Mouse (Mus musculus): ENCODE results near the gene Gm20708. TPM values are rescaled to one million over a fixed set of nuclear protein-coding genes. Genes with fewer than 3 reads are reported as not detected.
"Not testable (repeated sequence)": the region's sequence is repeated elsewhere in the genome, so short reads cannot be mapped to it uniquely, and the experiment has no call there.

Gm20708 gene
- polyA plus RNA-seq, 1 experiment from 2014 or later, result 1.2 TPM

DNA sequence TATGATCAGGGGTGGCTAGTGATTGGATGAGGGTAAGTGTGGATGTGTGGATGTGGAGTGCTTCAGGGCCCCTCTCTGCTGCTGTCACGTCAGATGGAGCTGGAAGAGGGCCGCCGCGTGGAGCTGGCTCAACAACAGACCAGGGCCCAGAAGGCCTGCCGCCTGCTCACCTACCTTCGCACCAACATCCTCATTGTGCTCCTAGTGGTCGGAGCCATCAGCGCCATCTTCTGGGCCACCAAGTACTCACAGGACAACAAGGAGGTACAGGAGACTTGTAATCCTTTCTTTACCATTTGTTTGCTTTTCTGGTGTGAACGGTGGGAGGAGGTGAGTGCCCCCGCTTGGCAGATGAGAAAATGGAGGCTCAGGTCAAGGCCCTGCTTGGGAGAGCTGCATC is 23.2 kb upstream of the Gm20708 start:
- no peak; the same call in 1 of the 2 replicates for ATAC-seq (ENCODE audit: low read depth)
- no peak overlapping the region for H3K9ac ChIP-seq (replicated peaks; ENCODE audit: low read depth, low read length)
- peaks cover 12% of the 10 kb centered on the region; the same call in 1 of the 2 replicates for H3K4me1 ChIP-seq (ENCODE audit: control insufficient read depth, insufficient read depth, low read length)
- H3K4me2 ChIP-seq (ENCODE audit: low read depth, low read length), result no peak overlapping the region
- H3K9me3 ChIP-seq (ENCODE audit: control insufficient read depth, low read length), result no peaks in the 10 kb centered on the region
- 13% methylated on average over 10 of the region's 10 CpGs for WGBS
- H3K36me3 ChIP-seq (ENCODE audit: control insufficient read depth, insufficient read depth, low read length), result no peaks in the 10 kb centered on the region
- H3K27ac ChIP-seq (ENCODE audit: low read depth, low read length), result no peak overlapping the region
- no peaks in the 10 kb centered on the region; the same call in 1 of the 2 replicates for H3K27me3 ChIP-seq (ENCODE audit: control insufficient read depth, insufficient read depth, low read length)
- no peak overlapping the region for H3K4me3 ChIP-seq (ENCODE audit: low read depth, low read length)

DNA sequence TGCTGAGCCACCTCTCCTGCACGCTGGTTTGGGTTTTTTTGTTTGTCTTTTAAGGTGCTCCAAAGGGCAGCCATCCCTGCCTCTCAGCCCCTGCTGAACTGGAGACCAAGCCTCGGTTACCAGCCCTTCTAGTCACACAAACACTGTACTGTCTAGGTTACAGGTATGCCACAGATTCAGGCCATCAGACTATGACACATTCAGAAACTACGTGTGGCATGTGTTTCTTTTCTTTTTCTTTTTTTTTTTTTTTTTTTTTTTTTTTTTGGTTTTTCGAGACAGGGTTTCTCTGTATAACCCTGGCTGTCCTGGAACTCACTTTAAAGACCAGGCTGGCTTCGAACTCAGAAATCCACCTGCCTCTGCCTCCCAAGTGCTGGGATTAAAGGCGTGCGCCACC is 21.0 kb upstream of the Gm20708 start:
- H3K36me3 ChIP-seq (ENCODE audit: control insufficient read depth, insufficient read depth, low read length); H3K4me2 ChIP-seq (ENCODE audit: low read depth, low read length); ATAC-seq (ENCODE audit: low read depth); H3K4me3 ChIP-seq (ENCODE audit: low read depth, low read length); H3K27me3 ChIP-seq (ENCODE audit: control insufficient read depth, insufficient read depth, low read length); H3K9me3 ChIP-seq (ENCODE audit: control insufficient read depth, low read length); H3K27ac ChIP-seq (ENCODE audit: low read depth, low read length); H3K4me1 ChIP-seq (ENCODE audit: control insufficient read depth, insufficient read depth, low read length); H3K9ac ChIP-seq (replicated peaks; ENCODE audit: low read depth, low read length): not testable (repeated sequence)
- 92% methylated on average over 7 of the region's 7 CpGs for WGBS

DNA sequence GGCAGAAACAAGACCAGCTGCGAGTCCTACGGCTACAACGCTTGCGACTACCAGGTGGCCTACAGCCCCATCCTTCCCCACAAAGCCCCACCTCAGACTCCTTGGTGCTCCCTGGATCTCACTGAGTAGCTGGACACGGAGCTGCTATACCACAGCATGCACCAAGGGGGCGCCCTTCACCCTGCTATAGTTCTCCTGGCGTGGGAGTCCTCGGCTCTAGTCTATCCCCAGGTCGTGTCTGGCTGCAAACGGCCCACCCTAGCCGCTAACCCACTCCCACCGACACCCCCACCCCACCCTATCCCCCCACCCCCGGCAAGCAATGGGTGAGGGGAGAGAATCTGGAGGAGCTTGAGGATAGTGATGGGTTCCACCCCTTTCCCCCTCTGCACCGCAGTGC is 19.2 kb upstream of the Gm20708 start:
- Histone ChIP-seq H3K4me1 (ENCODE audit: control insufficient read depth, insufficient read depth, low read length) (0 out of 2 replicates have a peak, but pooled peaks cover 3% of the 10 kb centered on the region), H3K9me3 (ENCODE audit: control insufficient read depth, low read length) (no peaks in the 10 kb centered on the region), H3K27me3 (ENCODE audit: control insufficient read depth, insufficient read depth, low read length) (no peaks in the 10 kb centered on the region), H3K36me3 (ENCODE audit: control insufficient read depth, insufficient read depth, low read length) (no peaks in the 10 kb centered on the region), H3K4me3 (ENCODE audit: low read depth, low read length) (no peak overlapping the region), H3K4me2 (ENCODE audit: low read depth, low read length) (no peak overlapping the region; the same call in 1 of the 2 replicates), H3K9ac (replicated peaks; ENCODE audit: low read depth, low read length) (no peak overlapping the region), H3K27ac (ENCODE audit: low read depth, low read length) (no peak overlapping the region)
- WGBS, result 7% methylated on average over 14 of the region's 14 CpGs
- no peak for ATAC-seq (ENCODE audit: low read depth)

DNA sequence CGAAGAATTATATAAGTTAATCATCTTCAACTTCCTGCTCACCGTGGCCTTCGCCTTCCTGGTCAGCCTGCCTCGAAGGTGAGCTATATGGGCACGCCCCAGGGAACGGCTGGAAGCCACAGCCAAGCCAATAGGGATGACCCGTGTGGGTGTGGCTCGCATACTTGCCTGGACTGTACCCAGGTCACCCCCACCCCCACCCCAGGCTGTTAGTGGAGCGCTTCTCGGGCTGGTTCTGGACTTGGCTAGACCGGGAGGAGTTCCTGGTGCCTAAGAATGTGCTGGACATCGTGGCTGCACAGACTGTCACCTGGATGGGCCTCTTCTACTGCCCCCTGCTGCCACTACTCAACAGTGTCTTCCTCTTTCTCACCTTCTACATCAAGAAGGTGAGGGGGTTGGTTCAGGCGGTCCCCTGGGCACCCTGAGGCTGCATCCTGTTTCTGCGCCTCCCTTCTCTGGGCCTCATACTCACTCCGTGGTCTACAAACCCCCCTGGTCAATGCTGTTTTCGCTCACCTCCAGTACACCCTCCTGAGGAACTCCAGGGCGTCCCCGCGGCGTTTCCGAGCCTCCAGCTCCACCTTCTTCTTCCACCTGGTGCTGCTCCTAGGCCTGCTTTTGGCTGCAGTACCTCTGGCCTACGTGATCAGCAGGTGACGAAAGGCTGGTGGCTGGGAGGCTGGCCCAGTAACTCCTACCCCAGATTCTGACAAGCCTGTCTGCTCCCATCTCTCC is 18.6 kb upstream of the Gm20708 start:
- Histone ChIP-seq H3K36me3 (ENCODE audit: control insufficient read depth, insufficient read depth, low read length) (no peaks in the 10 kb centered on the region), H3K9ac (replicated peaks; ENCODE audit: low read depth, low read length) (no peak overlapping the region), H3K4me3 (ENCODE audit: low read depth, low read length) (no peak overlapping the region), H3K4me1 (ENCODE audit: control insufficient read depth, insufficient read depth, low read length) (0 out of 2 replicates have a peak, but pooled peaks cover 3% of the 10 kb centered on the region), H3K4me2 (ENCODE audit: low read depth, low read length) (no peak overlapping the region; the same call in 1 of the 2 replicates), H3K27me3 (ENCODE audit: control insufficient read depth, insufficient read depth, low read length) (no peaks in the 10 kb centered on the region), H3K27ac (ENCODE audit: low read depth, low read length) (no peak overlapping the region), H3K9me3 (ENCODE audit: control insufficient read depth, low read length) (no peaks in the 10 kb centered on the region)
- WGBS, result 36% methylated on average over 23 of the region's 23 CpGs
- ATAC-seq (ENCODE audit: low read depth), result no peak

DNA sequence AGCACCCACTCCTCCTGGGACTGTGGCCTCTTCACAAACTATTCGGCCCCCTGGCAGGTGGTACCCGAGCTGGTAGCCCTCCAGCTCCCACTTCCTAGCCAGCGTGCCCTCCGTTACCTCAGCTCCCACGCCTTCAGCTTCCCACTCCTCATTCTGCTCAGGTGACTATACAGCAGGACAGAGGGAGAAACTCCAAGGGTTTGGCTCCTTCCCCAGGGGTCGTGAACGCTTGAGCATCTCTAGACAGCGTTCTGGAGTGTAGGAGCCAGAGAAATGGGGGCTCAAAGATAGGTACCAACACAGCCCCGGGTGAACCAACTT is 18.1 kb upstream of the Gm20708 start:
- H3K36me3 ChIP-seq (ENCODE audit: control insufficient read depth, insufficient read depth, low read length), result no peaks in the 10 kb centered on the region
- 83% methylated on average over 9 of the region's 9 CpGs for WGBS
- H3K4me3 ChIP-seq (ENCODE audit: low read depth, low read length), result no peak overlapping the region
- 0 out of 2 replicates have a peak, but pooled peaks cover 3% of the 10 kb centered on the region for H3K4me1 ChIP-seq (ENCODE audit: control insufficient read depth, insufficient read depth, low read length)
- no peaks in the 10 kb centered on the region for H3K9me3 ChIP-seq (ENCODE audit: control insufficient read depth, low read length)
- no peaks in the 10 kb centered on the region for H3K27me3 ChIP-seq (ENCODE audit: control insufficient read depth, insufficient read depth, low read length)
- H3K27ac ChIP-seq (ENCODE audit: low read depth, low read length), result no peak overlapping the region
- no peak overlapping the region for H3K4me2 ChIP-seq (ENCODE audit: low read depth, low read length)
- ATAC-seq (ENCODE audit: low read depth), result no peak
- no peak overlapping the region for H3K9ac ChIP-seq (replicated peaks; ENCODE audit: low read depth, low read length)

DNA sequence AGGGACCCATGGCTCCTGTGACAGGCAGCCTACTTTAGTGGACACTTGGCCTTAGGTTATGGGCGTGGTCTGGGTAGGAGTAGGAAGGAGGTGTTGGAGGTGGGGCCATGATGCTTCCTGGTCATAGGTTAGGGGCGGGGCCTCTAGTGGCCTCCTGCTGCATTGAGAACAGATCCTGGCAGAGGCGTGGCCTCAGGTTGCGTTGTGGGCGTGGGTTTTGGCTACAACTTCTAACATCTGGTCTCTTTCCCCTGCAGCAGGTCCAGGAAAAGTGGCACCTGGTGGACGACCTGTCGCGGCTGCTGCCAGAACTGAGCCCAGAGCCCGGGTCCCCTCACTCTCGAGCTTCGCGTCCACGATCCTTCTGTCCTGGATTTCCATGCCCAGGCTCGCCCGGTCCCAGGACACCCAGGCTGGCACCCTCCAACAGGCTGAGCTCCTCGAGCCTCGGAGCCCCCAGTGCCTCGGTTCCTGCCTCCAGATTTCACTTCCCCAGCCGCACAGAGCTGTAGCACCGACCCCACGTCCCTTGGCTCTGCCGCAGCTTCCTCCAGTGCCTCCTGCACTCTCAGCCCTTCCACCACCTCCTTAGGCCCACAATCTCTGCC is 17.1 kb upstream of the Gm20708 start:
- 13% methylated on average over 22 of the region's 22 CpGs for WGBS
- H3K27ac ChIP-seq (ENCODE audit: low read depth, low read length), result no peak overlapping the region
- no peak overlapping the region for H3K9ac ChIP-seq (replicated peaks; ENCODE audit: low read depth, low read length)
- H3K9me3 ChIP-seq (ENCODE audit: control insufficient read depth, low read length), result no peaks in the 10 kb centered on the region
- no peak overlapping the region for H3K4me3 ChIP-seq (ENCODE audit: low read depth, low read length)
- 0 out of 2 replicates have a peak, but pooled peaks cover 3% of the 10 kb centered on the region for H3K4me1 ChIP-seq (ENCODE audit: control insufficient read depth, insufficient read depth, low read length)
- H3K36me3 ChIP-seq (ENCODE audit: control insufficient read depth, insufficient read depth, low read length), result no peaks in the 10 kb centered on the region
- no peak for ATAC-seq (ENCODE audit: low read depth)
- no peaks in the 10 kb centered on the region for H3K27me3 ChIP-seq (ENCODE audit: control insufficient read depth, insufficient read depth, low read length)
- H3K4me2 ChIP-seq (ENCODE audit: low read depth, low read length), result no peak overlapping the region

DNA sequence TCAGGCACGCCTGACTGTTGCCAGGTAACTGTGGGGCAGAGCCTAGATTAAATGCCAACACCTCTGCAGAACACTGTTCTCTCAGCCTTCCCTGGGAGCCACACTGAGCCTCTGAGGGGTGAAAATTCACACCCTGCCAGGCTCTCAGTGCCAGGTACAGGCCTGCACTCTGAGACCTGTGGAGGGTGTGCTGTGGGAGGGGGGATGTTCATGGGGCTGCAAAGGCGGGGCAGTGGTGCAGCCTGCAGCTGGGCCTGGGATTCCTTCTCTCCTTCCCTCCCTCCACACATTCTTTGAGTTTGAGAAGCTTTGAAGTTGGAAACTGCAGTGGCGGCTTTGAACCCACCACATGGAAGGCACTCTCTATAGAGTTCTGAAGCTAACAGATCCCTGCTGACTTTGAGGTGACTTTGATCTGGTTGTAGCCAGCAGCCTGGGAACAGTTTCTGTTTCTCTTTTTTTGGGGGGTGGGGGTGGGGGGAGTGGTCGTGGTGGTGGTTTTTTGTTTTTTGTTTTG is 15.4 kb upstream of the Gm20708 start:
- Histone ChIP-seq H3K4me3 (ENCODE audit: low read depth, low read length) (no peak overlapping the region), H3K27me3 (ENCODE audit: control insufficient read depth, insufficient read depth, low read length) (no peaks in the 10 kb centered on the region), H3K27ac (ENCODE audit: low read depth, low read length) (no peak overlapping the region), H3K9me3 (ENCODE audit: control insufficient read depth, low read length) (no peaks in the 10 kb centered on the region), H3K4me2 (ENCODE audit: low read depth, low read length) (no peak overlapping the region), H3K9ac (replicated peaks; ENCODE audit: low read depth, low read length) (no peak overlapping the region), H3K4me1 (ENCODE audit: control insufficient read depth, insufficient read depth, low read length) (0 out of 2 replicates have a peak, but pooled peaks cover 3% of the 10 kb centered on the region), H3K36me3 (ENCODE audit: control insufficient read depth, insufficient read depth, low read length) (no peaks in the 10 kb centered on the region)
- 56% methylated on average over 4 of the region's 4 CpGs for WGBS
- no peak for ATAC-seq (ENCODE audit: low read depth)

DNA sequence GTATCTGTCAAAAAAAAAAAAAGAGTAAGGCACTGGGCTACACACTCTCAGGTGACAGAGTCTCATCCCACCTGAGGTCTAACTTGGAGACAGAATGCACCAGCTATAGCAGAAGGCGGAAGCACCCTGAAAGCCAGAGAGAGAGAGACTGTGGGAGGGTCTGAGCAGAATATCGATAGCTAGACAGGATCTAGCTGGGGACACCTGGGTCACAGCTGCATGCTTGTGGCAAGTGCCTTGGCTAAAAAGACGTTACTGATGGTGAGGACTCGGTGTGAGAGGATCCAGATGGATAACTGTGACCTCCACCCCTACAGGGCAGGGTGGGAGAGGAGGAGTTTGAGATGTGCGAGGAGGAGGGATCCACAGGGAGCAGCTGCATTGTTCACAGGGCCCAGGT is 12.5 kb upstream of the Gm20708 start:
- H3K9me3 ChIP-seq (ENCODE audit: control insufficient read depth, low read length), result no peaks in the 10 kb centered on the region
- H3K27ac ChIP-seq (ENCODE audit: low read depth, low read length), result no peak overlapping the region
- H3K4me3 ChIP-seq (ENCODE audit: low read depth, low read length), result no peak overlapping the region
- no peaks in the 10 kb centered on the region for H3K27me3 ChIP-seq (ENCODE audit: control insufficient read depth, insufficient read depth, low read length)
- no peaks in the 10 kb centered on the region for H3K36me3 ChIP-seq (ENCODE audit: control insufficient read depth, insufficient read depth, low read length)
- ATAC-seq (ENCODE audit: low read depth), result no peak
- no peak overlapping the region for H3K9ac ChIP-seq (replicated peaks; ENCODE audit: low read depth, low read length)
- no peak overlapping the region for H3K4me2 ChIP-seq (ENCODE audit: low read depth, low read length)
- 41% methylated on average over 5 of the region's 5 CpGs for WGBS
- H3K4me1 ChIP-seq (ENCODE audit: control insufficient read depth, insufficient read depth, low read length), result no peaks in the 10 kb centered on the region

DNA sequence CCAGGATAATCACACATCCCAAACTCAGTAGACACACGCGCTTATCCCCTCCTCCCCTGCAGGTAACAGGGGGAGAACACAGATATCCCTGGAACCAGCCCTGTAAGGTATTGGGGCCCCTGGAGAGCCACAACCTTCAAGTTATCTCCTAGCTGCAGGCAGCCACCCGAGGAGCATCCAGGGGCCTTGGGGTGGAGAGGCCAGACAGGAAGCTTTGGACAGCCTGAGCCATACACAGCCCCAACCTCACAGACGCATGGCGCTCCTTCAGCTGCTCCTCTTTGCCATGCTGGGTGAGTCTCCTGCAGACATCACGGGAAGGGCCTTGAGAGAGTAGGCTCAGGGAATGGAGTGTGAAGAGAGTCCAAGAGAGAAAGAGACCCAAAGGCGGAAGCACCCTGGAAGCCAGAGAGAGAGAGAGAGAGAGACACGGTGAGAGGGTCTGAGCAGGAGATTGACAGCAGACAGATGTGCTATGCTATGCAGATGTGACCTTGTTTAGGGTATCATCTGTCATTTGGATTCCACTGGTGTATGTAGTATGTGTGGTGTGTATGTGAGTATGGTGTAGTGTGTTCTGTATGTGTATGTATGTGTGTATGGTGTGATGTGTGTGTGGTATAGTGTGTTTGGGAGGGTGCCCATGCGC is 11.8 kb upstream of the Gm20708 start, which contains the start of gene 6030468B19Rik:
Gene 6030468B19Rik (plus strand): TSS at position 150 of the 649 bp plus-strand sequence.
- Histone ChIP-seq H3K9ac (replicated peaks; ENCODE audit: low read depth, low read length) (no peak within 1 kb of the TSS), H3K4me2 (ENCODE audit: low read depth, low read length) (no peak within 1 kb of the TSS), H3K27ac (ENCODE audit: low read depth, low read length) (no peak within 1 kb of the TSS), H3K9me3 (ENCODE audit: control insufficient read depth, low read length) (no peaks in the 10 kb centered on the region), H3K27me3 (ENCODE audit: control insufficient read depth, insufficient read depth, low read length) (no peaks in the 10 kb centered on the region), H3K36me3 (ENCODE audit: control insufficient read depth, insufficient read depth, low read length) (no peaks in the 10 kb centered on the region), H3K4me1 (ENCODE audit: control insufficient read depth, insufficient read depth, low read length) (no peaks in the 10 kb centered on the region), H3K4me3 (ENCODE audit: low read depth, low read length) (no peak within 1 kb of the TSS)
- WGBS, result 64% methylated on average over 9 of the region's 9 CpGs
- ATAC-seq (ENCODE audit: low read depth), result no peak
